ENCODE assay signal across 24 mouse cellular contexts in the genomic region with DNA sequence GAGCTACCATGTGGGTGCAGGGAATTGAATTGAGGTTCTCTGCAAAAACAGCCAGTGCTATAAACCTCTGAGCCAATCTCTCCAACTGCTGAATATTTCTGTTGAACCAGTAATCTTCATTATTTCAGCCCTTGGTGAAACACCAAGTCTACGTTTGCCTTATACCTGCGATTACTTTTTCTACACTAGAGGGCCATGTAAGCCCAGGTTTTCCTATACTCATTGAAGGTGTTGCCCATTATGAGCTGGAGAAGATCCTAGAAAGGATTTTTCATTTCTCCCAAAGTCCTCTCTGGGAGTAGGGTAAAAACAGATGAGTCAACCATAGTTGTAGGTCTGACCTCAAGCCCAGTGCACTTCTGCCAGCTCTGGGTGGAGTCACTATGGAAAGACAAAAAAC.
DNase-seq lines count a peak whose midpoint lies in the region; ATAC-seq and TF ChIP-seq lines count a peak whose summit lies in the region.
"Had no signal": no experiment of that assay in that cellular context is flagged by ENCODE, and none has a peak within 500 bp of the region (broad histone marks: within the 10 kb centered on the region; RNA-seq: fewer than 3 reads in every experiment).

No protein-coding gene starts in this region.

- H3K27ac ChIP-seq in kidney, postnatal 0 days = no peak overlapping the region
- H3K27ac ChIP-seq in kidney, embryonic 14.5 days (ENCODE audit: low read depth, low read length) = no peak overlapping the region
- H3K27ac ChIP-seq: embryonic facial prominence, embryonic 15.5 days; hindbrain, embryonic 15.5 days; intestine, embryonic 15.5 days; limb, embryonic 12.5 days; liver, embryonic 12.5 days; midbrain, embryonic 10.5 days; neural tube, embryonic 15.5 days had no signal

- peak; percentile 45; the same call in 1 of the 2 replicates for TF ChIP-seq CTCF in kidney, postnatal 0 days (IDR thresholded peaks at IDR 0.05; ENCODE audit: low read depth)

- no peaks in the 10 kb centered on the region for H3K36me3 ChIP-seq in kidney, postnatal 0 days (ENCODE audit: insufficient read depth, low read length)
- no peaks in the 10 kb centered on the region for H3K36me3 ChIP-seq in kidney, embryonic 14.5 days (ENCODE audit: control insufficient read depth, insufficient read depth, low read length)
- H3K36me3 ChIP-seq: embryonic facial prominence, embryonic 15.5 days; hindbrain, embryonic 15.5 days; intestine, embryonic 15.5 days; limb, embryonic 12.5 days; liver, embryonic 12.5 days; midbrain, embryonic 10.5 days; neural tube, embryonic 15.5 days had no signal

- no peak for ATAC-seq in kidney, postnatal 0 days (replicated peaks; ENCODE audit: low FRiP score, low read depth)
- ATAC-seq in kidney, embryonic 14.5 days (ENCODE audit: low FRiP score, low TSS enrichment) = no peak
- ATAC-seq: CD4-positive, CD25-positive, alpha-beta regulatory T cell, adult 4 months; forebrain, embryonic 14.5 days; intestine, embryonic 15.5 days; liver, embryonic 12.5 days had no signal

- no peak overlapping the region for H3K4me2 ChIP-seq in kidney, postnatal 0 days (ENCODE audit: low read length)
- no peak overlapping the region for H3K4me2 ChIP-seq in kidney, embryonic 14.5 days (replicated peaks; ENCODE audit: low read depth, low read length)
- H3K4me2 ChIP-seq: embryonic facial prominence, embryonic 15.5 days; hindbrain, embryonic 15.5 days; intestine, embryonic 15.5 days; limb, embryonic 12.5 days; liver, embryonic 12.5 days; neural tube, embryonic 15.5 days had no signal

- no peak overlapping the region for H3K4me3 ChIP-seq in kidney, postnatal 0 days (replicated peaks; ENCODE audit: low read depth, low read length)
- H3K4me3 ChIP-seq in kidney, embryonic 14.5 days (ENCODE audit: low read length) = no peak overlapping the region
- H3K4me3 ChIP-seq: embryonic facial prominence, embryonic 15.5 days; hindbrain, embryonic 15.5 days; intestine, embryonic 15.5 days; limb, embryonic 12.5 days; liver, embryonic 12.5 days; midbrain, embryonic 10.5 days; neural tube, embryonic 15.5 days had no signal

- no peaks in the 10 kb centered on the region for H3K27me3 ChIP-seq in kidney, postnatal 0 days (ENCODE audit: insufficient read depth, low read length)
- no peaks in the 10 kb centered on the region for H3K27me3 ChIP-seq in kidney, embryonic 14.5 days (ENCODE audit: control insufficient read depth, insufficient read depth, low read length)
- H3K27me3 ChIP-seq: embryonic facial prominence, embryonic 15.5 days; hindbrain, embryonic 15.5 days; intestine, embryonic 15.5 days; limb, embryonic 12.5 days; liver, embryonic 12.5 days; neural tube, embryonic 15.5 days had no signal

- peak; percentile 2 to 10 for DNase-seq in cerebellum, postnatal 10 days
- no peak for DNase-seq in cerebellum, adult 9-11 months
- no peak for DNase-seq in kidney, postnatal 0 days (ENCODE audit: low spot score)
- DNase-seq in adipocyte (ENCODE audit: low spot score) = peak; percentile 8
- DNase-seq in brain, adult 2 months (ENCODE audit: low read depth, low spot score) = peak; percentile 22
- no peak for DNase-seq in testis, postnatal 14 days (ENCODE audit: low spot score)
- DNase-seq: cerebellum, adult 8-10 months; gastrocnemius, postnatal 10 days; heart, adult 18-20 months; heart, postnatal 4 days; lung, adult 18-20 months; lung, postnatal 10 days; right cerebral cortex, postnatal 14 days; thymus, postnatal 14 days had no signal

- 82% methylated on average over 2 of the region's 2 CpGs for WGBS in kidney, postnatal 0 days
- WGBS in kidney, embryonic 14.5 days = 83% methylated on average over 2 of the region's 2 CpGs

- no peaks in the 10 kb centered on the region for H3K9me3 ChIP-seq in kidney, postnatal 0 days (replicated peaks; ENCODE audit: low read length)
- H3K9me3 ChIP-seq in kidney, embryonic 14.5 days (ENCODE audit: control insufficient read depth, low read length) = no peaks in the 10 kb centered on the region
- H3K9me3 ChIP-seq: embryonic facial prominence, embryonic 15.5 days; hindbrain, embryonic 15.5 days; intestine, embryonic 15.5 days; limb, embryonic 12.5 days; liver, embryonic 12.5 days; midbrain, embryonic 10.5 days; neural tube, embryonic 15.5 days had no signal

- H3K9ac ChIP-seq in kidney, postnatal 0 days (ENCODE audit: low read depth, low read length) = no peak overlapping the region
- H3K9ac ChIP-seq in kidney, embryonic 14.5 days (ENCODE audit: low read depth, low read length) = no peak overlapping the region
- H3K9ac ChIP-seq: embryonic facial prominence, embryonic 15.5 days; hindbrain, embryonic 15.5 days; intestine, embryonic 15.5 days; limb, embryonic 12.5 days; liver, embryonic 12.5 days; neural tube, embryonic 15.5 days had no signal

- no peaks in the 10 kb centered on the region for H3K4me1 ChIP-seq in kidney, postnatal 0 days (replicated peaks; ENCODE audit: insufficient read depth, low read length)
- H3K4me1 ChIP-seq in kidney, embryonic 14.5 days (ENCODE audit: control insufficient read depth, insufficient read depth, low read length) = no peaks in the 10 kb centered on the region
- H3K4me1 ChIP-seq: embryonic facial prominence, embryonic 15.5 days; hindbrain, embryonic 15.5 days; intestine, embryonic 15.5 days; limb, embryonic 12.5 days; liver, embryonic 12.5 days; midbrain, embryonic 10.5 days; neural tube, embryonic 15.5 days had no signal

Comparison
In these comparisons a context has a peak if more than half of its experiments do, and no peak if none do; other contexts are left out.
1. DNase-seq: peak in cerebellum, postnatal 10 days (2 of 2), adipocyte (single experiment) and brain, adult 2 months (single experiment); none in cerebellum, adult 9-11 months (single experiment), kidney, postnatal 0 days (single experiment) and testis, postnatal 14 days (single experiment).